Mouse (Mus musculus) CD4-positive, CD25-positive, alpha-beta regulatory T cell, adult 2 months (primary cell): ENCODE data around the gene Atp1b2.
A peak's percentile ranks its signal among the peaks of the same experiment; 100 is the strongest.

Experiments
- DNase-seq: peaks from one replicate; pipeline ENCODE4 v3.0.0-alpha.2; 2012; ENCODE audit warnings: low read depth, low spot score

The Atp1b2 gene

DNA sequence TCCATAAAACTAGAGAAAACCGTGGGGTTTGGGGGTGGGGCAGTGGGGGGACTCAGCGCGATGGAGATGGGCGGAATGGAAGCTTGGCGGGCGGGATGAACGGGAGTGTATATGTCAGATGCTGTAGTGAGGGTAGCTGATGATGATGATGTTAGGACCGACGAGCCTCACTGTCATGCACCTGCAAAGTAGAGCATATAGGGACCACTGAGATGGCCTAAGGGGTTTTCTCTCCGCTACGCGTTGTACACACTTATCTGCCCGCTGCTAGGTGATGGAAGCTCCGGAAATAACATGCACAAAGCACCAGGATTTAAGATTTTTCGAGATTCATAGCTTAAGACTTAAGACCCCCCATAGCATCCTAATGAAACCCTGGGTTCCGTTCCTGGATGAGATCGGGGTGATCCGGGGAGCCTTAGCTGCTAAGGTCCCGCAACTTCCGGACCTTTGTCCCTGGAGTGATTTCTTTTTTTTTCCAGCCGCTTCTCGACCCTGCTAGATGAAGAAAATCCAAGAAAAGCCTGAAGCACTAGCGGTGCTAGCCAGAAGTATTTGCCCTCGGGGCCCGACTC, 25.1 kb downstream of the Atp1b2 start:
- no peak for DNase-seq

DNA sequence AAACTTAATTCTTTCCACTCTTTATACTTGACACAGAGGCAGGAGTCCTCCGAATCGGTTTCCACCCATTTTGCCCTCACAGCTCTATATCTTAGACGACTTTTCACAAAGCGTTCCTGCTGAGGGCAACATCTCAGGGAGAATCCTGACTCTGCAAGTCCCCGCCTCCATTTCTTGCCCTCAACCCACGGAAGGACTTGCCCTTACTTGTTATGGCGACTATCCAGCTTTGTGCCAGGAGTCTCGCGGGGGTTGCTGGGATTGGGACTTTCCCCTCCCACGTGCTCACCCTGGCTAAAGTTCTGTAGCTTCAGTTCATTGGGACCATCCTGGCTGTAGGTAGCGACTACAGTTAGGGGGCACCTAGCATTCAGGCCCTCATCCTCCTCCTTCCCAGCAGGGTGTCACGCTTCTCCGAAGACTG, 25.6 kb downstream of the Atp1b2 start, which contains the start of the genes Wrap53 and Trp53:
Gene Wrap53, minus strand, starts transcription at position 165 of the 424 bp plus-strand sequence.
Gene Trp53, plus strand, starts transcription at position 269 of the 424 bp plus-strand sequence.
- peak; percentile 95 for DNase-seq

DNA sequence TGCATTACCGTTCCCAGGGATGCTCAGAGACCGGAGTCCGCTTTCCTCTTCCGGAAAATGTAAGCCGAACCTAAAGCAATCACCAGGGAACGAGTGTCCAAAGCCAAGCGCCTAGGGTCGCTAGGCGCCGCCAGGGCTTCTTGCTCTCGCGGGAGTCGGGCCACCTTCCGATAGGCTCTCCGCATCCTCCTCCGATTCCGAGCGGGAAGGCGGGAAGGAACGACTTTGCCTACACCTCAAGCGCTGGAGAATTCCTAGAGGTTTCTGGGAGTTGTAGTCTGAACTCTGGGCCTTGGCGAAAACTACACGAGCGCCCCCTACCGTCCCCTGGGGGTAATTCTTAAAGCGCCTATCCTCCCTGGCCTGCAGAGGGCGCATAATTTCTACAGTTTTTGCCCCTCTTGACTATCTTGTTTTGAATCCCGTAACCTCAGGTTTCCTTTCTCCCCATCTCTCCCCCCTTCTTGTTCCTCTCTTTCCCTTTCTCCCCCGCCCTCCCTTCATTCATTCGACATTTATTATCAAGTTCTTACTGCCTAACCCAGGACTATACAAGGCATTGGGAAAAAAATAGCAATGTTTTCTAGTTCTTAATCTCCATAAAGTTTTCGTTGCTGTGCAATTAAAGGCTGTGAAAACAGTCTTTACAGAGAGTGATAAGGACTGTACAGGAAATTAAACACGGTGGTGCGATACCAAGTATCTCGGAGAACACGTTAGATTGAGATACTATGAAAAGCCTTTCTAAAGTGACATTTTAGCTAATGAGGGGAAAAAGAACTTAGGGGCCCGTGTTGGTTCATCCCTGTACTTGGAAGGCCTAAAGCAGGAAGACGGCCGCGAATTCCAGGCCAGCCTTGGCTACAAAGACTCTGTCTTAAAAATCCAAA, 26.4 kb downstream of the Atp1b2 start:
- DNase-seq: peak; percentile 95

DNA sequence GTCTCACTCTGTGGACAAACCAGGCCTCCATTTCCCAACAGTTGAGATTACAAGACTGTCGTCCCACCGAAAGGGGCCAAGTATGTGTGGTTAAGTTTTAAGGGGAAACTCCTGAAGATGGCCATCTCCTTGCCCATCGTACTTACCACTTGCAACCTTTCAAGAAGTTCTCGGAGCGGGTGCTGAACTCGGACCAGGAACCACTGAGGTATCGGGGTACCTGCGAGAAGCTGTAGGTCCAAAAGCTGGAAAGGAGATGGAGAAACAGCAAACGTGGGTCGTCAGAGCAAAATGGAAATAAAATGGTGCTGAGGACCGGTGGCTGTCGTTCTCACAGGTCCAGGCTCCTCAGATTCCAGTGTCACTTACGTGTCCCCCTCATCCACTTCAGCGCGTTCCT, 27.4 kb downstream of the Atp1b2 start:
- peak; percentile 16 for DNase-seq

DNA sequence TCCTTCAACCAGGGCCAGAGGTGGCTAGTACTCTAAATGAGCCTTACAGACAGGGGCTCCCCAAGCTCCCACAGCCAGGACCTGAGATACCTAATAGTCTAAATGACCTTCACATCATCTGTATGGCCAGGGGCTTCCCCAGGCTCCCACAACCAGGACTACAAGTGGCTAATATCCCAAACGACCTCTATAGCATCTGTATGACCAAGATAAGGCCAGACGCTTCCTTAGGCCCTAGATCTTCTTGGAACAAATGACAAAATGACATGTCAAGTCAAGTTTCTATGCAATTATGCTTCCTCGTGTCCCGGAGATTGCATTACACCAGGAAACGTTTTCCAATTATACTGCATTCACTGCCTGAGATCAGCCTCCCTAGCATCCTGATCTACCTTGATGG, 29.4 kb downstream of the Atp1b2 start:
- DNase-seq: no peak

DNA sequence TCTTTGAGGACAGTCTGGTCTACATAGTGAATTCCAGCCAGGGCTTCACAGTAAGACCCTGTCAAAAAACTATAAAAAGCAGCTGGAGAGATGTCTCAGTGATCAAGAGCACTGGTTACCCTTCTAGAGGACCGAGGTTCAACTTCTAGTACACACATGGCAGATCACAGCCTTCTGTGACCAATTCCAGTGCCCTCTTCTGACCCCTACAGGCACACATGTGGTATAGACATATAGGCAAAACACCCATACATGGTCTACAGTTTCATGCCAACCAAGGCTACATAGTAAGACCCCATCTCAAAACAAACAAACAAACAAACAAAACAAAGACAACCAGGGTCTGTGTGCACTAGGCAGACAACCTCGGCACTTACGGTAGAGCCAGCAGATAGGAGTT, 30.5 kb downstream of the Atp1b2 start:
- DNase-seq: peak; percentile 74

DNA sequence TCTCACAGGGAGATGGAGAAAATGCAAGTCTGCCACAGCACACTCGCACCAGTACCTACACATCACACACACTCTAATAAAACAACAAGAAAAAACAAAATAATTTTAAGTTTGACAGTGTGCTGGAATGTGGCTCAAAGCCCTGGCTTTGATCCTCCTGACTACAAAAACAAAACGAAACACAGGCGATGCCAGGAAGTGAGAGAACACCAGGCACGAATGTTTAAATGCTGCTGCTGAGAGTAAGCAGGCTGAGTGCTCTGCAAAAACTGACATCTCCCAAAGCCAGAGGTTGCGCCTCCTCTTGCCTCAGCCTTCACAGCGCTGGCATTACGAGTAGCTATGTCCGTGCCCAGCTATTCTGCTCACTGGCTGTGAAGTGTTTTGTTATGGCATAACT, 40.6 kb downstream of the Atp1b2 start:
- no peak for DNase-seq

DNA sequence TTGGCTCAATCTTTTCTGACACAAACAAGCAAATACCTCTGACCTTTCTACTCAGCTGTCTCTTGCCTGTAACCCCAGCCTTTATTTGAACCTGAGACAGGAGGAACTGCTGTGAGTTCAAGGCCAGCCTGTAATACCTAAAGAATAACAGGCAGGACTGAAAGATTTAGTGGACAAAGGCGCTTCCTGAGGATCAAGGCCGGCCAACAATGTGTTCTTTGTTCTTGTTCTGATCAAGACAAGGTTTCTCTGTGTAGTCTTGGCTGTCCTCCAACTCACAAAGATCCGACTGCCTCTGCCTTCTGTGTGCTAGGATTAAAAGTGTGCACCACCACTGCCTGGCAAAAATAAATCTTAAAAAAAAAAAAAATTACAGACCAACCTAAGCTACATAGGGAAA, 41.4 kb downstream of the Atp1b2 start:
- no peak for DNase-seq

DNA sequence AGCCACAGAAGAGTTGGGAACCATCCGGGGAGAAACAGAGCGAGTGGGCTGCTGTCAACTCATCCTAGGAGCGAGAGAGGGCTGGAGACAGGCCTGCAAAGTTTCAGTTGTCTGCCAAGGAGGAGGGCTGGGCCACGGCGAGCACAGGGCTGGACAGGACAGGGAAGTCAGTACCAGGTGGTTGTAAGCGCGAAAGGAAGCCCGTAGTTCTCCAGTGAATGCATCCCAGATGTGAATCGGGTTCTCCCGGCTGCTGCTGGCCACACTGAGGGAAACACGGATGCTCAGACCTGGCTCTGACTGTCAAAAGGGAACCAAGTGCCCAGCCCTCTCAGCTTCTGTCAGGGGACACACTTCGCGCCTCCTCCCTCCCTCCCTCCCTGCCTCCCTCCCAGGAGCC, 42.4 kb downstream of the Atp1b2 start:
- no peak for DNase-seq

DNA sequence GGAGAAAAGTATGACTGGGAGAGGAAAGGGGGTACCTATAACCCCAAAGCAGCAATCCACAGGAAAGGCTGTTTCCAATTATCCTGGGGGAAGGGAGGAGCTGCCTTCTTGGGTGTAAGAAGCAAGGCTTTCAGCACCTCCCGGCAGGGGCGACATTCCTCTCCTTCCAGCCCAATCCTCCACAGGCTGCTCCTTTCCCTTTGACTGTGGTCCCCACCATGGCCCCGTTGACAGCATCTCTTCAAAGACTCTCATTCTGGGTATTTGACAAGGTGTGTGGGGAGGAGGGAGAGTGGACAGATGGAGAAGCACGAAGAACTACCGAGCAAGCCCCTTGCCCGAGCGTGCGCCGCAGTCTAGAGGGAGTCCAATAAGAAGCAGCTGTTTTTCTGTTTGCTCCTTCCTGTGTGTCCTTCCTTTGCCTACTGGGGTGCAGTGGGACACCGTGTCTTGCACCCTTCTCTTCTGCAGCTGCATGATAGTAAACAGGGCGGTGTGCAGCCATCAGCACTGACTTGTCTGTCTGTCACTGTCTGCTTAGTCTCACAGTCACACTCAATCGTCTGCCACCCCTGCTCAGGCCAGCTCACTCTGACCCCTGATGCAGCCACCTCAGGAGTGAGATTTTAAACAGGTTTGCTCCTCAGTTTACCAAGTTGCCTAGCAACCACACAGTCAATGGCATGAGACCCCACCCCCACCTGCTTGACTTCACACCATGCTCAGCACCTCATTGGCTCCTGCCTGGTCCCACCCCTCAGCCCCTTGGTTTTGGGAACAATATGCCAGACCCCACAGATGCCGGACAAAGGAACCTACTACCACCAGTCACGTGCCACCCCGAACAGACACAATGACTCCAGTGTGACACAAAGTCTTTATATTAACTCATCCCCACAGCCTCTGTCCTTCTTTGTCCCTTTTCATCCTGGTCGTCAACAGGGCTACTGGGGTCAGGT, 44.6 kb downstream of the Atp1b2 start:
- DNase-seq: no peak

DNA sequence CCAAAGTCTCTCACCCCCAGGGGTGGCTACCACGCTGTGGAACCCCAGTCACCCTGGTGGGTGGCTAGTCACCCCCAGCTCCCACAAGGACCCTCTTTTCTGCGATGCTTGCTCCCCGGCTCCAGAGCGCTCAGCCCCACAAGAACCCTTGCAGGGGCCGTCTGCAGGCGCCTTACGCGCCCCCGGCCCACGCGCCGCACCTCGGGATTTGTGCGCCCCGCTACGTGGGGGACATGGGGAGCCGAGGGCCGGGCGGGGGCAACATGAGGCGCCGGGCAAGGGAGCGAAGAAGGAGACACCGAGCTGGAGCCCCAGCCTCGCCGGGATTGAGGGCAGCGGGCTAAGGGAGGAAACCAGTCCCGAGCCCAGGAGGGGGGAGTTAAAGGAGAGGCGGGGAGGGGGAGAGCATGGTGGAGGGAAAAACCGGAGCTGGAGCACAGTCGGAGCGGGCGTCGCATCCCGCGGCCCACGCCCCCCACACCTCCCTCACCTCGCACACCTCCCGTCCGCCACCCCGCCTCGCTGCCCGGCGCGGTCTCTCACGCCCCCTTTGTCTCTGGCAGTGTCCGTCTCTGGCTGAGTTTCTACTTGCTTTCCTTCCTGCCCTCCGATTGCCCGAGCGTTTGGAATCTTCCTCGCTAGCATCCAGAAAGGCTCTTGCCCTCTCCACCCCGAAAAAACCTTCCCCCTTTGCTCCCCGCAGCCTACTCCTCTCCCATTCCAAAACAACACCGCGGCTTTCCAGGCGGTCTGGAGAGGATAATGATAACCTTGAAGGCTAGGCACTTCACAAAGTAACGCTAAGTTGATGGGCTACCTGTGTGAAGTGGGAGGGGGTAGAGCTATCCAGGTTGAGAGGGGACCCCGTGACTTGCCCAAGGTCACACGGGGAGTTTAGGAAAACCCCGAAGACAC, 45.6 kb downstream of the Atp1b2 start, which contains the start of gene Efnb3:
Gene Efnb3, minus strand, starts transcription at position 355 of the 915 bp plus-strand sequence.
- no peak for DNase-seq

DNA sequence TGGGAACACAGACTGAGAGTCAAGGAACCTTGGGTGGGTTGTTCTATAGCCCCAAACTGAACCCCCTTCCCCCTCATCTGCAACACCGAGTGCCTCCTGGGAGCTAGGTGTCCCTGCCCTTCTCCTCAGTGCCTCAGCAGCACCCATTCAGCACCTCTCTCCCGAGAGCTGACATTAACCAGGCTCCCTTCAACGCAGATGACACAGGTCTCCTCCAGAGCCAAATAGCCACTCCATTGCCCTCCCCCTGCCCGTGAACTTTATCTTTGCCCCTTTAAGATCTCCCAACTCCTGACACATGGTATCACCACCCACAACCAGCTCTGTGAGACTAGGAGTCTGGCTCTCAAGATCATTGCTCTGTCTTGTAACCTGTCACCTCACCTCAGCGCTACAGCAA, 46.6 kb downstream of the Atp1b2 start:
- DNase-seq: no peak

DNA sequence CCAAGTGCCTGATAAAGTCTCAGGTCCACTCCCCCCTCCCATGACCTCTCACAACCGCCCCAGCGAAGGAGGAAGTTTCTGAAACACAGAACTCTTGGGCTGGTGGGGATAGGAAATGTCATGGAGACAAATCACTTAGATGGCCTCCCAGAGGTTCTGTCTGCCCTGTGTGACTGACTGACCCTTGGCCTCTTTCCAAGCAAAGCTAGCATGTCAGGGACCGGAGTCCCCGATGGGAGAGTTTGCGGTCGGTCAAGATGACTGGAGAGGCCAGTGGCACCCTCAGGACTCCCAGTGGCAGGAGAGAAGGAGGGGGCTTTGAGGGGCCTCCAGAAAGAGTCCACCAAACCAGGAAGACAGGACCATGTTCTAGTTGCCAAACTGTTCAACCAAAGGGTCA, 47.0 kb downstream of the Atp1b2 start:
- no peak for DNase-seq

DNA sequence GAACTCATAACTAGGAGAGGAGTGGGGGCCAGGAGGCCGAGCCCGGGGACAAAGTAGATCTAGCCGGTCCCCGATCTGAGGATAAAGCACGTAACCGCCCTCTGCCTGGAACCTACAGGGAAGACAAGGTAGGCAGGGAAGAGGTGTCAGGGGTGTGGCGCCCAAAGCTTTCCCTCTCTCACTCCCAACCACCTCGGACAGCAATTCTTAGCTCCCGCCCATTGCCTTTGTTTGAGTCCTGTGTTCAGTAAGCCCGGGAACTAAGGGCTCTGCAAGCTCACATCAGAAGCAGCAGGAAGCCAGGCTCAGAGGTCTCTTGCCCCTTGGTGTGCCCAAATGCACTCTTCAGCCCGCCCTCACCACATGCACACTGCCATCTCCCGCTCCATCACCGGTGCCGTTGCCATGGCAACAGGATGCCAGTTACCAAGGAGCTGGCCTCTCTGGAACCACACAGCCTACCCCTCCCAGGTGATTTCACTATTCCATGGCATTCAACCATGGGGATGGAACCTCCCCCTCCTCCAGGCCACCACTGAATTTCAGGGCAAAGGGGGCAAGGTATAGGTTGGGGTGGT, 48.3 kb downstream of the Atp1b2 start:
- DNase-seq: no peak

DNA sequence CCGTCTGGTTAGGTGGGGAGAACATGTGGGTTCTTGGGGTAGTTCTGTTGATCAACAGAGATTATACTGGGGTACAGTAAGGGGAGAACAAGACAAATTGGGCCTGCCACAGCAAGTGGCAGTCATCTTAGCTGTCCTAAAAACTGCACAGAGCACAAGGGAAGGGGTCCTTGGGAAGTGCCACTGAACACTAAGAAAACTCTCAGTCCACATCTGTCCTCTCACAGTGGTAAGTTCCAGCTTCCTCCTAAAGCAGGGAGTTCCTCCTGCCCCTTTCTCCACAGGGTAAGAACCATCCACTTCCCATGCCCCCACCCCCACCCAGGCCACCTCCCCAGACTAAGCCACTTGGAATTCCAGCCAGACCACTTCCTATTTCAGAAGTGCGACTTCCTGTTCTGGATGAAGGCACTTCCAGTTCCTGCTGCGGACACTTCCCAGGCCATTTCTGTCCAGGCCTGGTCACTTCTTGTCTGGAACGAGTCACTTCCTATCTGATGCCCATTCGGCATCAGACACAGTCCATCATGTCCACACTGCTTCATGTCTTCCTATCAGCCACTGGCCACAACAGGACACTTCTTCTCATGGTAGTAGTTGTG, 51.1 kb downstream of the Atp1b2 start:
- DNase-seq: no peak

DNA sequence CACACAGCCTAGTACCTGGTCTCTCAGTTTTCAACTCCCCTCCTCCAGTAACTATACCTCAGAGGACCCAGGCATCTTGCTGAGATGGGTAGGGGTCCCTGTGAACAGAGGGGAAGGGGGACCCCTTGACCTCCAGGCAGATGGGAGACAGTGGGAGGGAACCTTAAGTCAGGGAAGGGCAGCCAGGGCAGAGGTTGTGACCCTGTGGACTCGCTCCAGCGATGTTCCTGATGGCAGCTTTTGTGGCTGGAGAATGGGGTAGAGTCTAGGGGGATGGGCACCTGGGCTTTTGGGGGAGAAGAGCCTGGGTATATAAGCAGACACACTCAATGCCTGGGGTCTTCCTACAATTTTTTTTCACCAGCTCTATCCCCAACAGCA, 52.4 kb downstream of the Atp1b2 start:
- DNase-seq: no peak

DNA sequence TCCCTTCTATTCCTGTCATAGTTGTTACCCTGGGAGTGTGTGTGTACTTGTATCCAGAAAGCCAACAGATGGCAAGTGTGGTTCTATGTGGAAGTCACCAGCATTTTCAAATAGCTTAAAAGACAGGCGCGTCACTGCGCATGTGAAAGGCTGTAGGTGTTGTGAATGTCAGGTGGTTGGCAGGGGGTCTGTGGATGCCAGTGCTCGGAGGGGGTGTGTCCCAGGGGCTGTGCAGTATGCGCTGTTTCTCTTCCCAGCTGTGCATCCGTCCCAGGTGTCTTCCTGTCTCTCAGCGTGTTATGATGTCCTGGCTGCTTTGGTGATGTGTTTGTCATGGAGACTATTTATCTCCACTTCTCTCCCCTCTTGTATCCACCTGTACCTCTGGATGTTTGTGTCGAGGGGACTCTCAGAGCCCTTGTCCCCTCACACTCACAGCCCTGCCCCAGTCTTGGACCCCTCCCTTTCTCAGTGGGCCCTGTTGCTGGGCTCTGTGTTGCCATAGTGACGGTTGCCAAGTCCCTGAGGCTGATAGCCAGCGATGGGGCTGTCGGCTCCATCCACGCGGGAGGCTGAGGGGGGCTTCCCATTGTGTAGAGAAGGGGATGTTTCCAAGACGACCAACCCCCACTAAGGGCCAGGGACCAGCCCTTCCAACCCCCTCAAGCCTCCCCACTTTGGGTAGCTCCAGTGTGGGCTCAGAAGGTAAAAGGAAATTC, 53.0 kb downstream of the Atp1b2 start:
- DNase-seq: no peak

DNA sequence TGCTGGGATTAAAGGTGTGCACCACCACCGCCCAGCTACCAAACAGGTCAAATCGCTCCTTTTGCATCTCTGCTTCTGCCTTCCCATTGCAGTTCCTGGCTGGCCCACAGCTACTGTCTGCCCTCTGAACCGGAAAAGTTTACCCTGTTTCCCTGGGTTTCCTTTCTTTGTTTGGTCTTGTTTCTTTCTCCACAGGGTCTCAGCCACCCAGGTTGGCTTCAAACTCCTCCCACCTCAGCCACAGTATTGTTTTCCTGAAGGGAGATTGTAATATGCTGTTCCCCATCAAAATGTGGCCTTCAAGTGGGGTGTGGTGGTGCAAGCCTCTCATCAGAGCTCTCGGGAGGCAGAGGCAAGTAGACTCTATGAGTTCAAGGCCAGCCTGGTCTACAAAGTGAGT, 54.4 kb downstream of the Atp1b2 start:
- DNase-seq: no peak
